Mouse (Mus musculus) limb, embryonic 13.5 days (tissue): ENCODE measurements around the gene Nlrp10. TPM values are rescaled to one million over a fixed set of nuclear protein-coding genes. Genes with fewer than 3 reads are reported as not detected.

Experiments used
- ATAC-seq: fragments of 200-750 bp; cut with Nextera tagmentation; 2 replicates; pipeline ENCODE4 v1.8.0; 2017; ENCODE audit warnings: low read depth, moderate number of reproducible peaks, moderate TSS enrichment; ENCODE audit not compliant: low FRiP score
- H3K27ac ChIP-seq: fragments of 300-500 bp; sonication (generic); 2 replicates; pipeline ENCODE4 v1.5.1; 2015; ENCODE audit warnings: inconsistent platforms, mild to moderate bottlenecking, moderate library complexity
- H3K27me3 ChIP-seq: fragments of 300-500 bp; sonication (generic); 2 replicates; pipeline ENCODE4 v1.6.1; 2015; ENCODE audit warnings: mild to moderate bottlenecking, inconsistent platforms
- H3K36me3 ChIP-seq: fragments of 300-500 bp; sonication (generic); 2 replicates; pipeline ENCODE4 v1.6.1; 2015; ENCODE audit warnings: inconsistent platforms, mild to moderate bottlenecking, moderate library complexity
- H3K4me1 ChIP-seq: fragments of 300-500 bp; sonication (generic); 2 replicates; pipeline ENCODE4 v1.6.1; 2015; ENCODE audit warnings: inconsistent platforms
- H3K4me2 ChIP-seq: fragments of 300-500 bp; sonication (generic); replicated peaks from 2 replicates; pipeline ENCODE4 v1.6.1; 2015; ENCODE audit warnings: inconsistent platforms, mild to moderate bottlenecking, moderate library complexity
- H3K4me3 ChIP-seq: fragments of 300-500 bp; sonication (generic); 2 replicates; pipeline ENCODE4 v1.5.1; 2015; ENCODE audit warnings: moderate library complexity, mild to moderate bottlenecking, inconsistent platforms
- H3K9ac ChIP-seq: fragments of 300-500 bp; sonication (generic); 2 replicates; pipeline ENCODE4 v1.6.1; 2015; ENCODE audit warnings: mild to moderate bottlenecking, inconsistent platforms
- H3K9me3 ChIP-seq: fragments of 300-500 bp; sonication (generic); 2 replicates; pipeline ENCODE4 v1.6.1; 2016; ENCODE audit warnings: inconsistent platforms
- WGBS: fragments of 180-500 bp; shearing (Covaris S2); methylation state at CpG from one replicate; pipeline ENCODE4 v1.1.7; 2015; 5-methylcytosine and 5-hydroxymethylcytosine counted together
- polyA plus RNA-seq: library from polyadenylated mRNA; unstranded; fragments of >200 nt; fragmentation: Nextera tagmentation; extraction: Ambion mirVana; gene quantifications from 2 replicates; pipeline ENCODE4 v1.2.1, GENCODE M21; 2015

Nlrp10 gene
- polyA plus RNA-seq, 1 experiment from 2014 or later = 0.57 TPM

GRCm38 (mm10) chr7:108944002-108944401 lies 14.0 kb upstream of the Nlrp10 start:
- WGBS = 9% methylated on average over 2 of the region's 2 CpGs
- no peaks in the 10 kb centered on the region for H3K9me3 ChIP-seq
- peaks cover 65% of the 10 kb centered on the region for H3K36me3 ChIP-seq
- H3K27ac ChIP-seq = no peak overlapping the region
- no peak overlapping the region for H3K4me3 ChIP-seq
- H3K4me2 ChIP-seq = no peak overlapping the region
- H3K4me1 ChIP-seq = no peaks in the 10 kb centered on the region
- ATAC-seq = peak; percentile 22; the same call in 1 of the 2 replicates
- no peak overlapping the region for H3K9ac ChIP-seq
- H3K27me3 ChIP-seq = peaks cover 4% of the 10 kb centered on the region

- H3K36me3 ChIP-seq = peaks cover 88% of the 10 kb centered on the region
- WGBS = 84% methylated on average over 9 of the region's 9 CpGs
Observed at GRCm38 (mm10) chr7:108941466-108941865, 11.5 kb upstream of the Nlrp10 start.

GRCm38 (mm10) chr7:108936591-108936990 lies 6.6 kb upstream of the Nlrp10 start:
- Histone ChIP-seq H3K27me3 (no peaks in the 10 kb centered on the region), H3K27ac (no peak overlapping the region), H3K4me2 (0 out of 2 replicates have a peak overlapping the region, but pooled peaks have one; percentile 82), H3K9ac (no peak overlapping the region), H3K9me3 (no peaks in the 10 kb centered on the region), H3K4me3 (no peak overlapping the region), H3K4me1 (peaks cover 21% of the 10 kb centered on the region), H3K36me3 (peaks cover 52% of the 10 kb centered on the region)
- no peak for ATAC-seq
- WGBS = 93% methylated on average over 4 of the region's 4 CpGs

More at GRCm38 (mm10) chr7:108941466-108941865, 11.5 kb upstream of the Nlrp10 start:
- no peak overlapping the region for H3K4me3 ChIP-seq
- no peak for ATAC-seq
- no peaks in the 10 kb centered on the region for H3K9me3 ChIP-seq
- no peak overlapping the region for H3K4me2 ChIP-seq
- no peak overlapping the region for H3K9ac ChIP-seq
- no peak overlapping the region for H3K27ac ChIP-seq
- peaks cover 4% of the 10 kb centered on the region; the same call in 1 of the 2 replicates for H3K4me1 ChIP-seq
- H3K27me3 ChIP-seq = no peaks in the 10 kb centered on the region

GRCm38 (mm10) chr7:108935411-108935810 lies 5.4 kb upstream of the Nlrp10 start:
- no peak for ATAC-seq
- Histone ChIP-seq H3K27me3 (no peaks in the 10 kb centered on the region), H3K4me2 (peak overlapping the region; percentile 82), H3K9me3 (no peaks in the 10 kb centered on the region), H3K4me3 (peak overlapping the region; percentile 97), H3K36me3 (peaks cover 41% of the 10 kb centered on the region), H3K9ac (peak overlapping the region; percentile 96), H3K4me1 (peaks cover 21% of the 10 kb centered on the region), H3K27ac (no peak overlapping the region)
- 86% methylated on average over 7 of the region's 7 CpGs for WGBS

GRCm38 (mm10) chr7:108934836-108935235 lies 4.9 kb upstream of the Nlrp10 start:
- Histone ChIP-seq H3K4me3 (peak overlapping the region; percentile 97), H3K4me2 (peak overlapping the region; percentile 82), H3K27ac (peak overlapping the region; percentile 79; the same call in 1 of the 2 replicates), H3K4me1 (peaks cover 21% of the 10 kb centered on the region), H3K9ac (peak overlapping the region; percentile 96), H3K27me3 (no peaks in the 10 kb centered on the region), H3K36me3 (peaks cover 35% of the 10 kb centered on the region), H3K9me3 (no peaks in the 10 kb centered on the region)
- no peak; the same call in 1 of the 2 replicates for ATAC-seq
- 4% methylated on average over 8 of the region's 8 CpGs for WGBS

GRCm38 (mm10) chr7:108933794-108934731 lies 4.1 kb upstream of the Nlrp10 start, which contains the start of gene Eif3f:
Eif3f (plus strand) TSS chr7:108934417.
- Histone ChIP-seq H3K9ac (peak within 1 kb of the TSS; percentile 96), H3K4me1 (peaks cover 21% of the 10 kb centered on the region), H3K27me3 (no peaks in the 10 kb centered on the region), H3K9me3 (no peaks in the 10 kb centered on the region), H3K4me3 (peak within 1 kb of the TSS; percentile 97), H3K36me3 (peaks cover 27% of the 10 kb centered on the region), H3K4me2 (peak within 1 kb of the TSS; percentile 82), H3K27ac (peak within 1 kb of the TSS; percentile 79)
- peak; percentile 97 for ATAC-seq
- WGBS = 2% methylated on average over 50 of the region's 50 CpGs

- Histone ChIP-seq H3K27me3 (no peaks in the 10 kb centered on the region), H3K9ac (no peak overlapping the region), H3K4me1 (no peaks in the 10 kb centered on the region), H3K4me3 (no peak overlapping the region), H3K36me3 (no peaks in the 10 kb centered on the region), H3K9me3 (no peaks in the 10 kb centered on the region), H3K4me2 (no peak overlapping the region), H3K27ac (no peak overlapping the region)
- 81% methylated on average over 11 of the region's 11 CpGs for WGBS
- no peak for ATAC-seq
Observed at GRCm38 (mm10) chr7:108928280-108929188, 1.4 kb downstream of the Nlrp10 start.

GRCm38 (mm10) chr7:108927043-108927442 lies 2.9 kb downstream of the Nlrp10 start:
- Histone ChIP-seq H3K27ac (no peak overlapping the region), H3K4me3 (no peak overlapping the region), H3K27me3 (no peaks in the 10 kb centered on the region), H3K36me3 (no peaks in the 10 kb centered on the region), H3K4me1 (no peaks in the 10 kb centered on the region), H3K9me3 (no peaks in the 10 kb centered on the region), H3K9ac (no peak overlapping the region), H3K4me2 (no peak overlapping the region)
- ATAC-seq = no peak
- 68% methylated on average over 4 of the region's 4 CpGs for WGBS

- Histone ChIP-seq H3K36me3 (no peaks in the 10 kb centered on the region), H3K27ac (no peak overlapping the region), H3K4me1 (no peaks in the 10 kb centered on the region), H3K9ac (no peak overlapping the region), H3K27me3 (no peaks in the 10 kb centered on the region), H3K4me3 (no peak overlapping the region), H3K4me2 (no peak overlapping the region), H3K9me3 (no peaks in the 10 kb centered on the region)
- no peak for ATAC-seq
- WGBS = 77% methylated on average over 2 of the region's 2 CpGs
Observed at GRCm38 (mm10) chr7:108903969-108904368, 26.0 kb downstream of the Nlrp10 start.

GRCm38 (mm10) chr7:108894320-108894719 lies 35.7 kb downstream of the Nlrp10 start, which contains the start of gene Olfr519:
Olfr519 (minus strand) TSS chr7:108894420.
- ATAC-seq = no peak
- 89% methylated on average over 5 of the region's 5 CpGs for WGBS
- Histone ChIP-seq H3K4me2 (no peak within 1 kb of the TSS), H3K9ac (no peak within 1 kb of the TSS), H3K9me3 (no peaks in the 10 kb centered on the region), H3K36me3 (no peaks in the 10 kb centered on the region), H3K27ac (no peak within 1 kb of the TSS), H3K27me3 (no peaks in the 10 kb centered on the region), H3K4me3 (no peak within 1 kb of the TSS), H3K4me1 (no peaks in the 10 kb centered on the region)

- Histone ChIP-seq H3K4me1 (no peaks in the 10 kb centered on the region), H3K27me3 (no peaks in the 10 kb centered on the region), H3K4me2 (no peak within 1 kb of the TSS), H3K9me3 (no peaks in the 10 kb centered on the region), H3K9ac (no peak within 1 kb of the TSS), H3K4me3 (no peak within 1 kb of the TSS), H3K27ac (no peak within 1 kb of the TSS), H3K36me3 (no peaks in the 10 kb centered on the region)
- ATAC-seq = no peak
- WGBS = 79% methylated on average over 4 of the region's 4 CpGs
Observed at GRCm38 (mm10) chr7:108884906-108885305, 45.1 kb downstream of the Nlrp10 start, which contains the start of gene Olfr518. Olfr518 (minus strand) TSS chr7:108885006.
